Mouse (Mus musculus): ENCODE results near the gene Hykk.
"Not testable (repeated sequence)": the region's sequence is repeated elsewhere in the genome, so short reads cannot be mapped to it uniquely, and the experiment has no call there.

The Hykk gene

DNA sequence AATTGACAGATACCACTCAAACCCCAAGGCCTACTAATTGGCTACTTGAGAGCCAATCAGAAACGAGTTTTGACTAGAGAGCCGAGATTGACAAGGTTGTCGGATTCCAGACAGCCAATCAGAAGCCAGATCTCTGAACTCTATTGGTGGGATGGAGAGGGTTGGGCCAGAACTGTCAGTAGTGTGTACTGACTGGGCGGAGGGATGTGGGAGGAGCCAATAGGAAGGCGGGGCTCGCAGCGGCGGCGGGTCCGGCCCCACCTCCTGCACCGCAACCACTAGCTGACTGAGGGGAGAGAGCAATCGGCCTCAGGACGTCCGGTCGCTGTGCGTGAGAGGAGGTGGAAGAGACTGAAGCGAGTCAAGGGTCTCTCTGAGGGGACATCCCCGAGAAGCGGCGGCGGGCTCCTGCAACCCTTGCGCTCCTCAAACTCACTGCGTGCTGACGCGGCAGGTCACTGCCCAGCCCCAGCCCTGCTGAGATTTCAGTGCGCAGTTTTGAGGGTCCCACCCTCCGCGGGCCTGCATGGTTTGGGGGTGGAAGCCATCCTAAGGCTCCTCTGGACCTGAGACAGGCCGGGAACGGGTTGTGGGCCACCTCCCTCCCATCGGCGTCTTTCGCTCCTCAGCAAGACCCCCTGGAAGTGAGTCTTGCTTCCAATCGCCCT lies at the start of gene Hykk:
TSS of gene Hykk (plus strand) at position 274 of the 668 bp plus-strand sequence.
- peak; percentile 93 for DNase-seq (ENCODE audit: low read depth, low spot score)

DNA sequence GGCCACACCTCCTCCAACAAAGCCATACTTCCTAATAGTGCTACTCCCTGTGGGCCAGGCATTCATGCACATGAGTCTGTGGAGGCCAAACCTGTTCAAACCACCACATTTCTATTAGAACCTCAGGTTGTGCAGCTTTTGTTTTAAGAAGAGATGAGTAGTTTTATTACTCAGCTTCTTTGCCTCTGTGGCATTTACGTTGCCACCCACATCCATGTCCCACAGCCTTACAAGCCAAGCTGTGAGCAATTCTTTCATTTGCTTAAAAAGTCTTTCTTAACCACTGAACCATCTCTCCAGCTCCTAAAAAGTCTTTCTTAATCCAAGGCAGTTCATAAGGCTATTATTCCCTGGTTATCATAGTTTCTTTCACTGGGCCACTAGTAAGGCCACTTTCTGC lies 38.3 kb upstream of the Hykk start:
- no peak for DNase-seq (ENCODE audit: low read depth, low spot score)

DNA sequence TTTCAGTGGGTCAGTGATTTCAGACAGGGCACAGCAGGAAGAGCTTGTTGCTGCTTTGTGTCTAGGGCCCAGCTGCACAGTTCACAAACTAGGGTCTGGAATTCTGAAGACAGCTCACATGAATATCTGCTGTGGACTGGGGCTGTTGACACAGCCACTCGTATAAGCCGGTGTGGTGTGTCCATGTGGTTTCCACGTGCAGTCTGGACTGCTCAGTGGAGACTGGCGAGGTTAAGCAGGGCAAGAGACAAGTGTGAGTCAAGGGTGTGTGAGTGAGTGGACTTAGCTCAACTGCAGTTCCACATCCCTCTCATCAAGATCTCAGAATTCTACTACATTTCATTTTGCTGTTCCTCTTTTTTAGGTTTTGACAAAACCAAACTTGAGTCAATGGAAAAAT lies 25.0 kb upstream of the Hykk start:
- no peak for DNase-seq (ENCODE audit: low read depth, low spot score)

DNA sequence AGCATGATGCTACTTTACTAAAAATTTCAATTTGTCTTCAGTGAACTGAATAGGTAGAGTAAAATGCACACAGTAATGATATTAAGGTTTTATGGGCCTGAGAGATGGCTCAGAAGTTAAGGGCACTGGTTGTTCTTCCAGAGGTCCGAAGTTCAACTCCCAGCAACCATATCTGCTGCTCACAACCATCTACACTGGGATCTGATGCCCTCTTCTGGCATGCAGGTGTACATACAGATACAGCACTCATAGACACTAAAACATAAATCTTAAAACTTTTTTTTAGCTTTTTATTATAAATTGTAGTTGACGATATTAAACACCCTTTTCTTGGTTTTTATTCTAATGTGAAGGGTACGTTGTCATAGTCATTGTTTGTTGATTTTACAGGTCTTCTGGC lies 20.0 kb upstream of the Hykk start:
- DNase-seq (ENCODE audit: low read depth, low spot score): no peak

DNA sequence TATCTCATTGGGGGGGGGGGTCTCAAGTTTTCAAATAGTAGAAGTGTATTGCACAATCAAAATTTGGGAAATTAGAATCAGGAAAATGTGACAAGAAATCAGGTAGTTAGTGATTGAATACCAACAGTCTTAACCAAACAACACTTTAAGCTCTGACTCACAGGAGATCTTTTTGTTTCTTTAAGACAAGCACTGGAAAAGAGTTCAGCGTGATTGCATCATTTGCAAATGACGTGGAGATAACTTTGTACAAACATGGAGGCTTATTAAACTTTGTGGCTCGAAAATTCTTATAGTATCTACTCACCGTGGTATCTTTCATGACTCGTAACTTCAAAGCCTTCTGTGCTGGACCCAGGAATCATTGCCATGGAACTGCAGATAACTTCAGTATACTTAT lies 7.6 kb upstream of the Hykk start:
- DNase-seq (ENCODE audit: low read depth, low spot score): no peak

DNA sequence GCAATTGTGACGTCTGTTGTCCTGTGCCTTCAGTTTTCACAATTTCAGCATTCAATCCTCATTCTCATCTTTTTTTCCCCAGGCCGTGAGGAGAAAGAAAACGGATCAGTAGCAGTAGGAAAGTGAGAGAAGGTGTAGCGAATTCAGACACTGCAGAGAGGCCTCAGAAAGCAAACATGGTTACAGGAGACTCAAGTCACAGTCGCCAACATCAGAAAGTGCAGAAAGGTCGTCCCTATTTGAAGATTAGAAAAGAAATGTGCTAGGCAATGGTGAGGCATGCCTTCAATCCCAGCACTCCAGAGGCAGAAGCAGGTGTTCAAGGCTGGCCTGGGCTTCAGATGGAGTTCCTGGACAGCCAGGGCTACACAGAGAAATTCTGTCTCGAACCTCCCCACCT lies 1.5 kb upstream of the Hykk start:
- no peak for DNase-seq (ENCODE audit: low read depth, low spot score)

DNA sequence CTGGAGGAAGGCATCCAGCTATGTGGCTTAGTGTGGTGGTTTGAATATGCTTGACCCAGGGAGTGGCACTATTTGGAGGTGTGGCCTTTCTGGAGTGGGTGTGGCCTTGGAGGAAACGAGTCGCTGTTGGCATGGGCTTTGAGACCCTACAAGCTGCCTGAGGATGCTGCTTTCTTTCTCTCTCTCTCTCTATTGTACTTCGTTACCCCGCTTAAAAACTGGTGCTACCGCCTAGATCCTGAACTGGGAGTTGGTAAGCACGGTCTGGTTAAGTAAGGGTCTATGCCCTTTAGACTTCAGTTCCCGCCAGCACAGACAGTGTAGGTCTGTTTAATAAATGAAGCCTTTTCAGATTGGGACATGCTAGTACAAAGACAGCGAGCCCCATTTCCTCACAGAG lies 682 bp upstream of the Hykk start:
- no peak for DNase-seq (ENCODE audit: low read depth, low spot score)

DNA sequence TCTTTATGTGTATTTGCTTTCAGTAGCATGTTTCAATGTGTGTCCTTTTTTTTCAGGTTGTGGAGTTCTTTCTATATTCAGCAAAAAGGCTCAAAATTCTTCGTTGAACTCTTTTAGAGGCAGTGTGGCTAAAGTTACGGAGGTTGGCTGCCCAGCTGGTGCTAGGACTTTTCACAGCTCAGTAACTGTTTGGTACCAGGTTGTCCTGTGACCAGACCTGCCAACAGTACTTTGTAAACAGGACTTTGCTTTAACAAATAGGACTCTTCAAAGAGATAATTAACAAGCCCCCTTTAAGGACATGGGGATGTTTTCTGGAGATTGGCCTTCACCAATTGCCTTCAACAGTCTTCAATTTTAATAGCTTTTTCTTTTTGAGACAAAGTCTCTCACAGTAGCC lies 1.1 kb downstream of the Hykk start:
- no peak for DNase-seq (ENCODE audit: low read depth, low spot score)

DNA sequence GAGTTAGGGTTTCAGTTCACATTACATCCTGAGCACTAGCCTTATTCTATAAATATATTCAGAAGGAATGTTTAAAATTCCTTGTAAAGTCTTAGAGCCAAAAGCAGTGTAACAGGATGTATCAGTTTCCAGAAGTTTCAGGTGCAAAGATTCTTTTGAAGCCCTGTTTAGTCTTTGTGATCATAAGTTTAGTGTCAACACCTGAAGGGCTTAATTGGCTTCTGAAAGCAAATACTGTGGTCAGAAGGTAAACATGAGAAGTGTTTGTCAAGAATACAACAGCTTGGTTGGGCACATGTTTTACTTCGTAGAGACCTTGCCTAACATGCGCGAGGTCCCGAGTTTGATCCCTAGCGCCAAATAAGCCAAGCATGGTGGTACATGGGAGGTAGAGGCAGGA lies 1.7 kb downstream of the Hykk start:
- DNase-seq (ENCODE audit: low read depth, low spot score): no peak

DNA sequence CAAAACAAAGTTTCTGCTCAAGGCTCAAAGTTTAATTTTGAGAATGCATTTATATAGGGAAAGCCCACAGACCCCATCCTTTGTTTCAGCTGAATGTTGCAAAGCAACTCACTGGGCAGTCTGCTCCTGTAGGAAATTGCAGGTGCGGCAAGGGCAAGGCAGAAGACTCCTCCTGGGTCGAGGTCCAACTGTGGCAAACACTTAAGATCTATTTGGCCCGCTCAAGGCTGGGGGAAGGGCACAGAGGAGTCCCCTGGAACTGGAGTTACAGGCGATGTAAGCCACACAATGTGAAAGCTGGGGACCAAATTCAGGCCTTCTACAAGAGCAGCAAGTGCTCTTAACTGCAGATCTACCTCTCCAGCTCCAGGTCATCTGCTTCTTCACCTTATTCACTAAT lies 2.9 kb downstream of the Hykk start:
- no peak for DNase-seq (ENCODE audit: low read depth, low spot score)

DNA sequence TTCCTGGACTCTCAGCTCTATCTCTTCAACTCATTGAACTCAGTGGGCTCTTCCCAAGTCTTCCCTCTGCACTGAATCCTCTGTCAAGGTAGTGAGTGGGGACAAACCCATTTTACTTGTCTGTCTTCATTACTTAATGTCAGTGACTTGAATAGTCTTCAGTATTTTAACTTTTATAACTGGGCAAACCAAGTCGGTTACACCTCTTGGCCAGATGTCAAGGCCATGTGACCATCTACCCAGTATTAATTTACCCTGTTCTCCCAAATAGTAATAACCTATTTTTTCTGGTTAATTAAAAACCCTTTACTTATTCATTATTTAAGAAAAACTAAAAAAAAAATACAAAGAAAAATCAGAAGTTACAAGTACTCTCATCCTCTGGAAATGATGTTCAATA lies 13.7 kb downstream of the Hykk start:
- DNase-seq (ENCODE audit: low read depth, low spot score): no peak

DNA sequence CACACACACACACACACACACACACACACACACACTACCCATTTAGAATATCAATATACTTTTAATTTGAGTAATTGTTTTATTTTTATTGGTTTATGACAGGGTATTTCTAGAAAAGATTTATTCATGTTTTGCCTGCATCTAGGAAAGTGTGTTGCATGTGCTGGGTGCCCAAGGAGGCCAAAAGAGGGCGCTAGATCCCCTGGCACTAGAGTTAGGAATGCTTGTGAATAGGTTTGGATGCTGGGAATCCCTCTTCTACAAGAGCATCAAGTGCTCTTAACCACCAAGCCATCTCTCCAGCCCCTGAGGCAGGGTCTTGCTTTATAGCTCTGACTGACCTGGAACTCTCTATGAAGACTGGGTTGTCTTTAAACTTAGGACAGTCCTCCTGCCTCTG lies 14.7 kb downstream of the Hykk start:
- no peak for DNase-seq (ENCODE audit: low read depth, low spot score)

DNA sequence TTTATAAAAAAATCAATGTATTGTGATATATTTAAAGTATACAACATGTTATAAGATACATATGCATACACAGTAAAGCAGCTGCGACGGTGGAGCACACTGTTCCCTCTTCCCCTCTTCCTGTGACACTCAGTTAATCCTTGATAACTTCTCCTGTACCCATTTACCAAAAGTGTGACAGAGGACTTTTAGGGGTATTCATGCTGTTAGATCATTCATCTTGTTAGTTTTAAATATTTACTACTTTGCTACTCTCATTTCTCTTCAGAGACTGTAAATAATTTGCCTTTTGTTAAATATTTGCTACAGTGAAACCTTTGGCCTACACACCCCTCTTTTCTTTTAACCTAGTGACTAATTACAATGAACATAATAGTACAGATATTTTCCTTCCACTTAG lies 15.3 kb downstream of the Hykk start:
- DNase-seq (ENCODE audit: low read depth, low spot score): no peak

DNA sequence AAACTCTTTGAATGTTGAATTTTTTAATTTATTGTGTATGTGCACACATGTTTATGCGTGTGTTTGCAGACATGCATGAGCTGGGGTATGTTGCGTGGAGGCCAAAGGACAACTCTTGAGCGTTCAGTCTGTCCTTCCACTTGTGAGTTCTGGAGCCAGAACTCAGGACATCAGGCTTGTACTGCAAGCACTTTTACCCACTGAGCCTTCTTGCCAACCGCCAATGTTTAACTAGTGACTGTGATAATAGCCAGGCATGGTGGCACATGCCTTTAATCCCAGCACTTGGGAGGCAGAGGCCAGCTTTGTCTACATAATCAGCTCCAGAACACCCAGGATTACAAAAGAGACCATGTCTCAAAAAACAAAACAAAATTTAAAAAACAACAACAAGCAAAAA lies 25.0 kb downstream of the Hykk start:
- no peak for DNase-seq (ENCODE audit: low read depth, low spot score)

DNA sequence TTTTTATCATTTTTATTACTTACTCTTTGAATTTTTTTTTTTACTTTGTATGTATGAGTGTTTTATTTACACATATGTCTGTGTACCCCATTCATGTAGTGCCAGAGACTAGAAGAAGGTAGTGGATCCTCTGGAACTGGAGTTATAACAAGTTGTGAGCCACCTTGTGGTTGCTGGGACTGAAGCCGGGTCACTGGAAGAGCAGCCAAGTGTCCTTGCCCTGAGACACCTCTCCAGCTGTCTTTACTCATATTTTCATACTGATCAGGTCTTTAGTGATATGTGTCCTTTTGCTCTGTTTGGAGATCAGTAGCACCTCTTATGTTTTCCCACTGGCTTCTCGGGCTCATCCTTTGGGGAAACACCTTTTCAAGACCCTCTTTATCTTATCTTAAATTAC lies 27.4 kb downstream of the Hykk start:
- DNase-seq (ENCODE audit: low read depth, low spot score): no peak

DNA sequence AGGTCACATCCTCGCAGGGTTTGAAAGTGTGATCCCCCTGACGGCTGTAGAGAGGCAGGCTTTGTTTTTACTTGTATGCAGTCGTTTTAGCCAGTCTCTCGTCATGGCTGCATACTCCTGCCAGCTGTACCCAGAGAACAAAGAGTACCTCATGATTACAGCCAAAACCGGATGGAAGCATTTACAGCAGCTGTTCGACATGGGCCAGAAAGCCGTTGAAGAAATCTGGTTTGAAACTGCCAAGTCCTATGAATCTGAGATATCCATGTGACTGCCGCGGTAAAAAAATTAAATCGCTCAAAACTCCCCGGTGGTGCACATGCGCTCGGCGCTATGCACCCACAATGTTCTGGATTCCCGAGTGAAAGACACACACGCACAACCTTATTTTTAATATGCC lies 29.2 kb downstream of the Hykk start:
- no peak for DNase-seq (ENCODE audit: low read depth, low spot score)

DNA sequence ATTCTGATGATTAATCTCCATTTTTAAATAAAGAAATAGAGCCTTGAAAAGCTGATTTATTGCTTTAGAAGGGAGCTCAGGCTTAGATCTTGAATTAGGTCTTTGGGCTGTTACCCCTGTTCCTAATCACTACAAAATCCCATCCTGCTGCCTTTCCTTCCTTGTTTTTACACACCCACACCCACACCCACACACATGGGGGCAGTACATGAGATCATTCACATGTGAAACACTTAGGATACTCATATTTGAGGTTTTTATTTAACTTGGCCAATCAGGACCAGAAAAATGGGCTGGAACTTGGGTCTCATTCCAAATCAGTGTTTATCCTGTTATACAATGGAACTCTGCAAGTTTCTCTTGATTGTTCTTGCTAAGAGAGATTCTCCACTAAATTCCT lies 32.4 kb downstream of the Hykk start:
- DNase-seq (ENCODE audit: low read depth, low spot score): no peak

DNA sequence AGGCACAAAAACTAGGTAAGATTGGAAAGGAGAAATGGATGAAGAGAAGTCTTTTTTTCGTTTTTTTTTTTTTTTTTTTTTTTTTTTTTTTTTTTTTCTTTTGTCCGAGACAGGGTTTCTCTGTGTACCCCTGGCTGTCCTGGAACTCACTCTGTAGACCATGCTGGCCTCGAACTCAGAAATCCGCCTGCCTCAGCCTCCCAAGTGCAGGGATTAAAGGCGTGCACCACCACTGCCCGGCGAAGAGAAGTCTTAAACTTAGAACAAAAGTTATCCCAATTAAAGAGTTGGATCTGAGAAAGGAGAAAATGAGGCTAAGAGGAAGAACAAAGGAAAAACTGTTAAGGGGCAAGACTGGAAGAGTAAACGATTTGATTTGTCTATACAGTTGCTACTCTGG lies 33.1 kb downstream of the Hykk start:
- DNase-seq (ENCODE audit: low read depth, low spot score): not testable (repeated sequence)

DNA sequence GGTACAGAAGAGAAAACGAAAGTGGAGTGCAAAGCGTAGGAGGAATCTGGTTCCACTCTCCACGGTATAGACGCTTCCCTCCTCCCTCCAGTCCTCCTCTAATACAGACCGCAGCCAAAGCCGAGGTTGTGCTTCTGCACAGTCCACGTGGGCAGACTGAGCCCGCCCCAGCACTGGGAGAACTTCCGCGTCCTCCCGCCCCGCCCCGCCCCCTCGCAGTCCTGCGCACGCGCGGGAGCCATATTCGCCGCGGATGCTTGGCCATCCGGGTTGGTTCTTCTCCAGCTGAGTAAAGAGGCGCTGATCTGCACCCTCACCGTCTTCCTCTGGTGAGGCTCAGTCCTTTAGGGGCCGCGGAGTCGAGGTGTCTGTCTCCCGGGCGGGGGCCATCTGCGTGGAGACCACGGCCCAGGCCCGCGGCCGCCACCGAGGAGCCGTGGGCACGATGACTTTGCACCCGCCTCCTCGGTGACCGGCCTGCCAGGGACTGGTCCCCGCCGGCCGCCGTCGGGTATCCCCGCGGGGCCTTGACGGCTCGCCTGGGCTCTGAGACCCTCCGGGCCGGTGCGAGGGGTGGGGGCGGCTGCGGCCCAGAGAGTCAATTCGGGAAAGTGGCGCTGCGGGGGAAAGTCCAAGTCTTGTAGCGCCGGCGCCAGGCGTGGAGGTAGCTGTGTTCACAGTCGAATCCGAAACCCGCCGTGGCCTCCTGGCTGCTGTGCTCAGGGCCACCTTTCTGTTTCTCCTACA lies 33.7 kb downstream of the Hykk start, which contains the start of the genes Psma4 and AY074887:
TSS of gene Psma4 (plus strand) at position 216 of the 747 bp plus-strand sequence.
TSS of gene AY074887 (minus strand) at position 424 of the 747 bp plus-strand sequence.
- DNase-seq (ENCODE audit: low read depth, low spot score): peak; percentile 92

DNA sequence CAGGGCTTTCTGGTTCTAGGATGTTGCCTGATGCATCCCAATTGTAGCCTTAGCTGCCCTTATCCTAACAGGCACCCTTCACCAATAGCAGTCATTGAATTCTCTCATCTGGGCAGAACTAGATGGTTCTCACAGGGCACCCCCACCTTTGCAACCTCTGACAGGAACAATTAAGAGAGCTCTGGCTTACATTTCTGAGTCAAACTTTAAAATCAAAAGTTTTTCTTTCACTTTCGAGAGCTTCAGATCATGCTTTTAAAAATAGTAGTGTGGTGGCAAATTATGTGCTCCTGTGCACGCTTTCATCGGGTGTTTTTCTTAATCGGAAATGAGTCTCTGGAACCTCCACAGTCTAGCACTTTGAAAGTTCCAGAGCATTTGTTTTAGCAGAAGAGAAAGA lies 44.0 kb downstream of the Hykk start:
- no peak for DNase-seq (ENCODE audit: low read depth, low spot score)

DNA sequence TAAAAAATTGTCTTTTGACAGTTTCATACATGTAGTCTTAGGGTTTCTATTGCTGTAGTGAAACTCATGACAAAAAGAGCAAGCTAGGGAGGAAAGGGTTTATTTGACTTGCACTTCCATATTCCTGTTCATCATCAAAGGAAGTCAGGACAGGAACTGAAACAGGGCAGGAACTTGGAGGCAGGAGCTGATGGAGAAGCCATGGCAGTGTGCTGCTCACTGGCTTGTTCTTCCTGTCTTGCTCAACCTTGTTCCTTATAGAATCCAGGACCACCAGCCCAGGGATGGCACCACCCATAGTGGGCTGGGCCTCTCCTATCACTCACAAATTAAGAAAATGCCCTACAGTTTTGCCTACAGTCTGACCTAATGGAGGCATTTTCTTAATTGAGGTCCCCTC lies 46.6 kb downstream of the Hykk start:
- DNase-seq (ENCODE audit: low read depth, low spot score): no peak

DNA sequence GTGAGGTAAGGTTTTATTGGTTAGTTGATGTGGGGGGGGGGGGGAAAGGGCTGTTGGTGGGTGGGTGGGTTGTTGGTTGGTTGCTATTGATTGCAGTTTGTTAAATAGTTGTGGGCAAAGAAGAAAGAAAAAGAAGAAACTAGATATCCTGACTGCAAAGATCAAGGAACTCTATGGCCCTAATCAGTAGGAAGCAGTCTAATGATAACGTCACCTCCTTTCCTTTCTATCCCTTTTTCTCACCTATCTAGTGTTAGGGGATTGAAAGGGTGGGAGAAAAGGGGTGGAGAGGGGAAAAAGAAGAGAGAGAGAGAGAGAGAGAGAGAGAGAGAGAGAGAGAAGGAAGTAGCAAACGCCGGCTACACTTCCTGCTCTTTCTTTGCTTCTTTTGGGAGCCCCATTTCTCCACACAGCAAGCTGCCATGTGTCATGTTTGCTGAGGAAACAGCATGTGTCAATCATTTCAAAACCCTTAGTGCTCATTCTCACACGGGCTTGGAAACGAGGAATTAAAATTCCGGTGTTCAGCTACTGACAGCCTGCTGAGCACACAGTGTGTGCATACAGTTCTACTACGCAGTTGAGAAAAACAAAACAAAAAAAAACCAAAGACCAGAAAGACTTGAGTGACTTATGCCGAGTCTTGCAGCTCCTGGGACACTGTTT lies 53.0 kb downstream of the Hykk start:
- DNase-seq (ENCODE audit: low read depth, low spot score): no peak

DNA sequence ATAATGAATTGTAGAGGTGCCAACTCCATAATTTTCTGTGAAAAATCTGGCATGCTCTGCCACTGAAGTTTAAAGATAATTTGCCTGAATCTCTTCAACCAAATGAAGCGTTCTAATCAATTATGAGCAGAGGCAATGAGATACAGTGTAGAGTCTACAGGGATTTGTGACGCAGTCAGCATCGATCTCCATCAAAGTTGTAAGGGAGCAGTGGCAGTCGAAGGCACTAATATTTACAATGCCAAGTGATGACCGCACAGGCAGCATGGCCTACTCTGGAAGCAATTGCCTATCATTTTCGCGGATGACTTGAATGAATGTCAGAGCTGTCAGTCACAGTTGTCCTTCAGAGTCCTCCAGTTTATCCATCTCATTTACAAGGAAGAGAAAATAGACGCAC lies 63.6 kb downstream of the Hykk start, which contains the start of gene Chrna5:
TSS of gene Chrna5 (plus strand) at position 207 of the 400 bp plus-strand sequence.
- no peak for DNase-seq (ENCODE audit: low read depth, low spot score)

Measured in skeletal muscle tissue, adult 2 months (tissue).